ENCODE assay signal across 19 mouse cellular contexts in genomic region chr10:20533811-20534210, GRCm38 (mm10).
DNase-seq lines count a peak whose midpoint lies in the region; ATAC-seq lines count a peak whose summit lies in the region.
"Had no signal": no experiment of that assay in that cellular context is flagged by ENCODE, and none has a peak within 500 bp of the region (broad histone marks: within the 10 kb centered on the region; RNA-seq: fewer than 3 reads in every experiment).

No protein-coding gene starts in this region.

- no peaks in the 10 kb centered on the region for H3K27me3 ChIP-seq in heart, embryonic 13.5 days (replicated peaks)
- H3K27me3 ChIP-seq: embryonic facial prominence, embryonic 12.5 days; hindbrain, embryonic 13.5 days; limb, embryonic 15.5 days; midbrain, embryonic 15.5 days had no signal

- peaks cover 21% of the 10 kb centered on the region for H3K4me1 ChIP-seq in heart, embryonic 13.5 days

- H3K9ac ChIP-seq in heart, embryonic 13.5 days: no peak overlapping the region
- H3K9ac ChIP-seq: embryonic facial prominence, embryonic 12.5 days; hindbrain, embryonic 13.5 days; limb, embryonic 15.5 days; midbrain, embryonic 15.5 days had no signal

- intact Hi-C loops in heart, postnatal 36 days (cut with DNase I): no loop called here

- ATAC-seq in heart, embryonic 13.5 days (ENCODE audit: extremely low read depth, insufficient number of reproducible peaks, low FRiP score, low TSS enrichment): no peak
- ATAC-seq: forebrain, embryonic 16.5 days; intestine, postnatal 0 days; midbrain, embryonic 15.5 days had no signal

- DNase-seq in embryo, embryonic 10 days (ENCODE audit: low spot score): peak; percentile 16
- DNase-seq in embryo, embryonic 10.5 days (ENCODE audit: low spot score): no peak
- no peak for DNase-seq in heart, postnatal 36 days
- DNase-seq in kidney, postnatal 36 days: peak; percentile 26 to 50
- DNase-seq in kidney, adult 18-20 months: no peak
- DNase-seq in induced T-regulatory cell, adult 2 months (ENCODE audit: low read depth): peak; percentile 5
- DNase-seq in layer of hippocampus, adult 8-10 months (ENCODE audit: low spot score in 2 of 2): no peak
- DNase-seq: adrenal gland, adult 8-10 months; cerebellum, adult 11-12 months; cerebellum, postnatal 25 days; lung, adult 18-20 months had no signal

- peak overlapping the region; percentile 46; the same call in 1 of the 2 replicates for H3K27ac ChIP-seq in heart, embryonic 13.5 days (replicated peaks)
- H3K27ac ChIP-seq: embryonic facial prominence, embryonic 12.5 days; hindbrain, embryonic 13.5 days; limb, embryonic 15.5 days; midbrain, embryonic 15.5 days had no signal

- no peak overlapping the region for H3K4me3 ChIP-seq in heart, embryonic 13.5 days
- H3K4me3 ChIP-seq: embryonic facial prominence, embryonic 12.5 days; hindbrain, embryonic 13.5 days; limb, embryonic 15.5 days; midbrain, embryonic 15.5 days had no signal

- 14% methylated on average over 5 of the region's 5 CpGs for WGBS in heart, embryonic 13.5 days

- H3K36me3 ChIP-seq in heart, embryonic 13.5 days: no peaks in the 10 kb centered on the region
- H3K36me3 ChIP-seq: embryonic facial prominence, embryonic 12.5 days; hindbrain, embryonic 13.5 days; limb, embryonic 15.5 days; midbrain, embryonic 15.5 days had no signal

- no peaks in the 10 kb centered on the region for H3K9me3 ChIP-seq in heart, embryonic 13.5 days
- H3K9me3 ChIP-seq: embryonic facial prominence, embryonic 12.5 days; hindbrain, embryonic 13.5 days; limb, embryonic 15.5 days; megakaryocyte, embryonic 14.5 days; midbrain, embryonic 15.5 days had no signal

- peak overlapping the region; percentile 11; the same call in 1 of the 2 replicates for H3K4me2 ChIP-seq in heart, embryonic 13.5 days
- H3K4me2 ChIP-seq: embryonic facial prominence, embryonic 12.5 days; hindbrain, embryonic 13.5 days; limb, embryonic 15.5 days; midbrain, embryonic 15.5 days had no signal

Comparison
In these comparisons a context has a peak if more than half of its experiments do, and no peak if none do; other contexts are left out.
1. DNase-seq: peak in embryo, embryonic 10 days (single experiment), kidney, postnatal 36 days (2 of 2) and induced T-regulatory cell, adult 2 months (single experiment); none in embryo, embryonic 10.5 days (single experiment), heart, postnatal 36 days (0 of 2), kidney, adult 18-20 months (single experiment) and layer of hippocampus, adult 8-10 months (0 of 2).